Mouse (Mus musculus) layer of hippocampus, postnatal 36 days (tissue): ENCODE data around the gene Ifngr2. TPM values are rescaled to one million over a fixed set of nuclear protein-coding genes. Genes with fewer than 3 reads are reported as not detected.
"Not testable (repeated sequence)": the region's sequence is repeated elsewhere in the genome, so short reads cannot be mapped to it uniquely, and the experiment has no call there.

Experiments used
- DNase-seq, 2 experiments: peaks; one replicate each; pipeline ENCODE4 v3.0.0; 2022
- total RNA-seq, 2 experiments: library from RNA; stranded (reverse); gene quantifications; 2 replicates each; pipeline ENCODE4 v1.2.3; 2021

Ifngr2 gene
- total RNA-seq = 10 to 100 TPM; 52.4 to 57.2 TPM

DNA sequence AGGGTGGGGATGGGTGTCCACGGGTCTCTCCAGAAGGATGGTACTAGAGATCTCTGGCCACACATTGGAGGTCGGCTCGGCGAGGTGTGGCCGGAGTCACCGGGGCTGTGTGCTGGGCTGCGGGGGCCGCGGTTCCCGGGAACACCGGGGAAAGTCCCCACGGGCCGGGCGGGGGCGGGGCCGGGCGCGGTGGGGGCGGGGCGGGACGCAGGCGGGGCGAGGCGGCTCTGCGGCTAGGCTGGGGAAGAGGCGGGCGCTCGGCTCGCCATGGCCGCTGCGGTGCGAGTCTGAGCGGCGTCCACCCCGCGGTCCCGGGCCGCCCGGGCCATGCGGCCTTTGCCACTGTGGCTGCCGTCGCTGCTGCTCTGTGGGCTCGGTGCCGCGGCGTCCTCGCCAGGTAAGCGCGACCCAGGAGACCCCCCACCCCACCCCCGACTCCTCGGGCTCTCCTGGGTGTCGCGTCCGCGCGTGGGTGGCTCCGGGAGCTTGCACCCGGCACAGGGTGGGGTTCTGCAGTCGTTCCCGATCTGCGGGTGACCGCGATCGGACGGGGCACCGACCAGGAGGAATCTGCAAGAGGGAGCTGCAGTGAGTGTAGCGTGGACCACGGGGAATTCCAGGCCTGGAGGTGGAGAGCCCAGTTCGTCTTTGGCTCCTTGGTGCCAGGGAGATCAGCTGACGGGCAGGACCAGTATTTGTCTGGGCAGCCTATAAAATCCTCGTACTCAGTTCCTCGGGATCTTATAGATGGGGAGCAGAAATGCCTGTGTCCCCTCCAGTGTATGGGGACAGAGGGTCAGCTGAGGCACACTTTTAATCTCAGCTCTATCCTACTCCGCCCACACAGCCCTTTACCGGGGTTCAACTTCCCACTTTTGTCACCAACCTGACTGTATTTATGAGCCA lies at the start of gene Ifngr2:
Ifngr2 (plus strand) TSS at position 237 of the 906 bp plus-strand sequence.
- DNase-seq = peak in 1 of 2 experiments; percentile 47

DNA sequence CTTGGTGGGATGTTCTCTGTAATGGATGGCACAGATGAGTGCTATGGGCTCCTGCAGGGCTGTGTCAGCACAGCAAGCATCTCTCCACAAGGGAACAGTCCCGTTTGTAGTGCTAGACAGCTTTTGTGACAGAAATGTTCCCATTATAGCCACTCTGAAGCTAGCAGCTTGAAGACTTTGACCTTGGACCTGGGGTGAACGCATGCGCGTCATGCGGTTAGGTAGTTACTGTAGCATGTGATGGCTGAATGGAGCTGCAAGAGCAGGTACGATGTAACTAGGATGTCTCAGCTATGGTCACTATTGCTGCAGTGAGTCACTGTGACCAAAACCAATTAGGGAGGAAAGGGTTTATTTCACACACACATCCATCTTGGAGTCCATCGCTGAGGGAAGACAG lies 48.8 kb upstream of the Ifngr2 start:
- DNase-seq = no peak

DNA sequence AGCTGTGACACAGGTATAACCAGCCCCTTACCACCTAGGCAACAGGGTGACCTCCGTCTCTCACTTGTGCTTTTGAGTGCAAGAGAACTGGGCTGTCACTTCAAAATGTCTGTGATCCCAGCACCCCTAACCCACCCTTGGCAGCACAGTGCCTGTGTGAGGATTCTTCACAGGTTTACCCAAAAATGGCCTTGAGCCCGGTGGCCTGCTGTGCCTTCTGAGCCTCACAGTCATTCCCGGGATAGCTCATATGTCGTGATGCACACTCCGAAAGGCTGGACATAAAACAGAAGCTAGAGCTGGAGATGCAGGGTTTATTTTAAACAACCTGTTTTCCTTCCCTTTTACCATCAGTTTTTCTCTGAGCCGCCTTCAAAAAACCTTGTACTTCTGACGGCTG lies 42.2 kb upstream of the Ifngr2 start:
- DNase-seq = no peak

DNA sequence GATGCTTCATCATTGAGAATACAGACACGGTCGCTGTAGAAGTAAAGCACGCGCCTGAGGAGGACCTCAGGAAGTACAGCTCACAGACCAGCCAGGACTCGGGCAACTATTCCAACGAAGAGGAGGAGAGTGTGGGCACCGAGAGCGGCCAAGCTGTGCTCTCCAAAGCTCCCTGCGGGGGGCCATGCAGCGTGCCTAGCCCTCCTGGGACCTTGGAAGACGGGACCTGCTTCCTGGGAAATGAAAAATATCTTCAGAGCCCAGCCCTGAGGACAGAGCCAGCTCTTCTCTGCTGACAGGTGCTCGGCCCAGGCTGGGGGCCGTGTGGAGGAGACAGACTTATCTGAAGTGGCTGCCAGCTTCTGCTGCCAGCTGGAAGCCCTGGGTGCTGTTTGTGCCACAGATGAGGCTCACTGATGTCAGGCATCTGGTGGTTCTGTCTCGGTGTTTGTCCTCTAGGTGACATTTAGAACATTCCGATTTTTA lies 41.7 kb upstream of the Ifngr2 start:
- DNase-seq = peak; percentile 32 to 40

DNA sequence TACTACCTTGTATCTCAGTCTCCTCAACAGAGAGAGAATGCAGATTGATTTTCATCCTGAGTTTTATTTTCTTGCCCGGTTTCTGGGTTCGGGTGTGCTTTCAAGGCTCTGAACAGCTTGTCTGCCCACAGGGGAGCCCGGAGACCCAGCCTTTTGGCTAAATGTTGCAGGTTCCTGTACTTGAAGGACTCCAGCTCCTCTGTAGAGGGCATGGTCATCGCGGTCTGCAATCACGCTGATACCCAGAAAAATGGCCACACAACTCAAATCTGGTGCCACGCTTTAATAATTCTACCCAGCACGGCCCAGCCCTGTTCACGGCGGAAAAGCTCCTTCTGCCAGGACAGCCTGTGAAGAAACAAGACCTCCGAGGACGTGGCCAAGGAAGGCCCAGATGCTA lies 40.5 kb upstream of the Ifngr2 start:
- no peak for DNase-seq

DNA sequence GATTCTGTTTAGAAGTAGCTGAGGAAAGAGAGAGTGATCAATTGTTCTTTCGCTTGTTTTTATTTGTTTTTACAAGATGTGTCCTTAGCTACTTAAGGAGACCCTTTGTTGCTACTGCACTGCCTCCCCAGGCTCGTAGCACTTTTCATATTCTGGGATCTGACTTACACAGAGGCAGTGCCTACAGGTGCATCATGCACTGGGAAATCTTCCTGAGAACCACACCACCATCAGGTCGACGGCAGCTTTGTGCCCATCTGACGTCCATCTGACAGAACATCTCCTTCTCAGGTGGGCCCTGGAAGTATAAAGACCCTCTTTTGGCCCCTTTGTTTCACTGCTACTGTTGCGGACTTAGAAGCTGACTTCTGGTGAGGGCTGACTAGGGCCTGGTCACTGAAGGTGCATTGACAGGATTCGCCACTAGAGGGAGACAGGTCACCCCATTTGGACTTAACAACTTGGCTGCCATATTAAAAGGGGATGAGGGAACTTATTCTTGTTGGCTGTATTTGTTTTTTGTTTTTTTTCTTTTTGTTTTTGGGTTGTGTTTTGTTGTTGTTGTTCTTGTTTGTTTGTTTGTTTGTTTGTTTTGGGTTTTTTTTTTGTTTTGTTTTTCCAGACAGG lies 34.6 kb upstream of the Ifngr2 start:
- DNase-seq = peak; percentile 78 to 83

DNA sequence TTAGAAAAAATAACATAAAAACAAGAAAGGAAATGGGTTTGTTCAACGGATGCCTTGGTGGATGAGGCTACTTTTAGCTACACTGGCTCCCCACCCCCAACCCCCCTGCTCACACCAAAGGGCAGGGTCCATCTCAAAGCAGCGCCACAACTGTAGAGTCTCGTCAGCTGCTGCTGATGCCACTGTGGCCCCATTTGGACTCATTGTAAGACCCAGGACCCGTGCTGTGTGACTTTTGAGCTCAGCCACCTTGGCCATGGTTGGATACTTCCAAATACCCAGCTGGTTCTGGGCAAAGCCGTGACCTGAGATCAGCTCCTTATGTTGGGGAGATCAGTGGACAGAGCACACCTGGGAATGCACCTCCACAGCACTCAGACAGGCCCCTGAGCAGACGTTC lies 33.8 kb upstream of the Ifngr2 start:
- DNase-seq = no peak

DNA sequence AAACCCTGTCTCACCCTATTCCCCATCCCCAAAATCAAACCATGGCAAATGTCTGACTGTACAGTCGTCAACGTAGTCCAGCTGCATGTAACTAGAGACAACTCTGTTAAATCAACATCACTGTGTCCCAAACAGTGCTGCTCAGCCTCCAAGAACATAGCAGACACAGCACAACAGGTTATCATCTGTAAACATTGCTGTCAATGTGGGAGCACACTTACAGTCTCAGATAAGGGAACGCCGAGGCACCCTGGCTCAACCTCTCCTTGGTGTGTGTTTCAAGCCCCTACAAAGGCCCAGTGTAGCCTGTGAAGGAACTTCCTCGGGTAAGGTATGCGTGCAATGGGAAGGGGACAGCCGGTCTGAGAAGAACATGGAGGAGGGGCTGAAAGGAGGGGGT lies 29.9 kb upstream of the Ifngr2 start:
- no peak for DNase-seq

DNA sequence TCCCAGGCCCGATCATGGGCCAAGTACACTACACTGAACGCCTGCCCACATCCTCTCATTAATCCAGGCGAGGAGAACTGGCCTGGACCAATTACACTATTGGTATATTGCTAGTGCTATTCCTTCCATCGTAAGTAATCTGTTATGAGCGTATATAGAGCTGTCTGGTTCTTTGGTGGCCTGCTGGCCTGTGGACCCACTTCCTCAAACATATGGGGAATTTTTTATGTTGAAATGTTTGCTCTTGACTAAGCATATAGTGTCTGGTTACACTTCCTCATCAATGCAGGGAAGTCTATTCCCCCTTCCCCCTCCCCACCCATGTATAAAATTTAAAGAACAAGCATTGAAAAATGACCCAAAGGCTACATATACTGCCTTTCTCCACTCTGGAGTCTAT lies 24.8 kb upstream of the Ifngr2 start:
- no peak for DNase-seq

DNA sequence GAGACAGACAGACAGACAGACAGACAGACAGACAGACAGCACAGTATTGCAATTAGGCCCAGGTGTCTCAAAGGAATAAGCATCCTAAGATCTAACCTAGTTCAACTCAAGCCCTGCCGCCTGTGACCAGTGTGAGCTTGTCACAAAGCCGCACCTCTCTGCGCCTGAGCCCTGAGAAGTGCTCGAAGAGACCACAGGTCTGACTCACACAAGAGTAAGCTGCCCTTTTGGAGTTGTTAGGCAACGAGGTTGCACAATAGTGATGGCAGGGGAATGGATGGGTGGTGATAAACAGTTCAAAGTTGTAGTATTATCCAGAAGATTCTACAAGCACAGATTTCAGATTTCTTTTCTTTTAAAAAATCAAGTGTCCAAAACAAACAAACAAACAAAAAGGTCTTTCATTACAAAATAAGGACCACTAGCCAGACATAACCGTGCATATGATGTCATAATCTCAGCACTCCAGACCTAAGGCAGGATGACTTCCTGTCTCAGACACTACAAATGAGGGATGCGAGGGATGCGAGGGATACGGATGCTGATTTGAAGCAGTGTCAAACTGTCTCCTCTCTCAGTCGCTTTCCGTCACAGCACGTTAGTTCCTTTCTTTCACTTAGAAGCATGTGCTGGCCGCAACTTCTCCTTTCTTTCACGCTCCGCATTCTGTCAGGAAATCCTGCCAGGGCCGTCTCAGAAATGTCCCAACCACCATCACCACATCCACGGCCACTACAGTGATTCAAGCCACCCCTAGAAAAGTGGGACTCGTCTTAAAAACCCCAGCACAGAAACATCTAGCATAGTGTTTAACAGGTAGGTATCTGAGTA lies 24.2 kb upstream of the Ifngr2 start:
- no peak for DNase-seq

DNA sequence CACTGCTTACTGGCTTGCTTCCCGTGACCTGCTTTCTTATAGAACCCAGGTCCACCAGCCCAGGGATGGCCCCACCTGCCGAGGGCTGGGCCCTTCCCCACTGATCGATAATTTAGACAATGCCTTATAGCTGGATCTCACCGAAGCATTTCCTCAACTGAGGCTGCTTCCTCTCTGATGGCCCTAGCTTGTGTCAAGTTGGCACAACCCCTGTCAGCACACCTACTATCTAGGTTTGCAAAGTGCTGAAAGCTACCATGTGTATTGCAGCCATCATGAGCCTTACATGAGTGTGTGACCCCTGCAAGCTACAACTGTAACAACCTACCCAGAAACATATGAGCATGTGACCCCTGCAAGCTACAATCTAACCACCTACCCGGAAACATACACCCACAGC lies 22.7 kb upstream of the Ifngr2 start:
- DNase-seq = no peak

DNA sequence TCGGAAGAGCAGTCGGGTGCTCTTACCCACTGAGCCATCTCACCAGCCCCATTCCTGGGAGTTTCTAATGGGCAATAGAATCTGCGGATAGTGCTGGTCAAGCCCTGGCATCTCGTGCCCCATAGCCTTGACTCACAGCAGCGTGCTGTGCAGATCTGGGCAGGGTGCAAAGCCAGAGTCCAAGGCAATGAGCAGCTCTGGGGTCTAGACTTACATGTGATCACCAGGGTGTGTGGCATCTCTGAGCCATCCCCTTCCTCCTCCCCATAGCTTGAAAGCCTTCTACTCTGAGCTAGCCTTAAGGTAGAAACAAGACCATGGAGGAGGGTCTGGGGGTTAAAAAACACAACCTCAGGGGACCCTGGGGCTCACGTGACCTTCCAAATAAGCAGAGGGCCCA lies 20.6 kb upstream of the Ifngr2 start:
- DNase-seq = no peak

DNA sequence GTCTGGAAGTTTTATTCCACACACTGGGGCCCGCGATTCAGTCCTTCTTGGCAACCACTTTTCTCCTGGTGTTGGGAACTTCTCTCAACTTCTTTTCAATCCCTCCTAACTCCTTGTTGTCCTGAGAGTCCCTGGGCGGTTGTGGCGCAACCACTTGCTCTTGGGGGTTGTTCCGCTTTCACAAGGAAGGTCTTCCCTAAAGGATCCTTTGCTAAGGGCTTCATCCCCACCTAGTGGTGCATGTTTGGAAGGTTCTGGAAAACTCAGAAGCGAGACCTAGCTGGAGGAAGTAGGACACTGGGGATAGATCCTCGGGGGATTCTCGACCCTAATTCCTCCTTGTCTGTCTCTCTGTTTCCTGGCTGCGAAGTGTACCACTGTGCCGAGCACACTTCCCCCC lies 19.8 kb upstream of the Ifngr2 start:
- DNase-seq = no peak

DNA sequence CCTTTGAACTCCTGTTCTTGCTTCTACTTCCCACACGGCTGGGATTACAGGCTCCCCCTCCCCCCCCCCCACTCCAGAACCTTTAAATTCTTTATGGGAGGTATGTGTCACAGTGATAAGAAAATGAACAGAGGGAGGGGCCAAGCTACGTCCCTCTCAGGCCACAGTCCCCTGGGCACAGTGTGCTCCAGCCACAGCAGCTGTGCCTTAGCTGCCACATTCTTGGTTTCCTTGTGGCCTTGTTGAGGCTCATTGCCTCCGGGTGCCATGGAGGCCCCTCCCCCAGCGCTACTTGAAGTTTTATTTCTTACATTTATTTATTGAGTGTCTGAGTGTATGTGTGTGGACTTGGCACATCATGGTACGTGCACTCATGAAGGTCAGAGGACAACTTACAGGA lies 19.4 kb upstream of the Ifngr2 start:
- DNase-seq = no peak

DNA sequence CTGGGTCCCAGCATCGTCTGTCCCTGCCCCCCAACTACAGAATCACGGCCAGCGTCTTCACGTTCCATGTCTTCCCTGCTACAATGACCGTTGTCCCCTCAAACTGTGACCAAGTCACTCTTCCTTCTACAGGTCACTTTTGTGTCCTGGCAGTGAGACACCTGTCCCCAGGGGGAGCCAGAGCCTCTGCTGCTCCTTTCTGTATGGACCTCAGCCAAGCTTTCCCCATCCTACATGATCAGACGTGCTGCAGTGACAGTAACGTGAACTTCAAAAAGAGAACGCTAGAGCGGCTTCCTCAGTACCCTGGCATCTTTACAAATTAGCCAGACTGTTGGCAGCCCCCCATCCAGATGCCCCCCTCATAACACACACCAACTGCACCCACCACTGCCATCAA lies 18.3 kb upstream of the Ifngr2 start:
- DNase-seq = no peak

DNA sequence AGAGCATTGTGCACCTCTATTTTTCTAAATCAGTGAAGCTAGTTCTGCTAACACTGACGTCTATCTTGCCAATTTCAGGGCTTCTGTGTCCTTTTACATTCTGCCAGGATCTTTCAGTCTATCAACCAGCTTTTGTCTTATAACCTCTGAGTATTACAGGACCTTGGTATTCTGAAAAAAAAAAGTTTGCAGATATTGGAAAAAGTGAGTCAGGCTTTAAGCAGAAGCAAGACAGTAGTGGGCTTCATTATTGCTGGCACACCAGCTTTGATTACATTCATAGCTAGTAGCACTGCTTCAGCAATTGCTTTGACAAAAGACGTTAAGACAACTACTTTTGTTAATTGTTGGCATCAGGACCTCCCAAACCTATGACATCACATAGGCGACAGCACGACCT lies 16.0 kb upstream of the Ifngr2 start:
- not testable (repeated sequence) for DNase-seq

DNA sequence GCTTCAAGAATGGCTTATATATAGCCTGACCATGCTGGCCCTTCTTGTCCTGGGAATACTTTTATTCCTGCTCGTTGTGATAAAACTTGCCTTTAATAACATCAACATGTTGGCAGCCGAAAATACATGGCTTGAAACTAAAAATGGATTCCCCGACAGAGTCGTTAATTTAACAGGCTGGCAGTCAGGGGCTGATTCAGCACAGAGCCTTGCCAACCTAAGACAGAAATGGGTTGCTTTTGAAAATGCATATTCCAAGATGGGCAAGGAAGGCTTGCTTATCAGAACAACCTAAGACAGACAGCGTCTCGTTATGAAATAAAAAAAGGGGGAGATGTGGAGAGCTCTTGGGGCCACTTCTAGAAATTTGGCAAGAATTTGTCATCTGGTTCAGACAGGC lies 15.0 kb upstream of the Ifngr2 start:
- DNase-seq = no peak

DNA sequence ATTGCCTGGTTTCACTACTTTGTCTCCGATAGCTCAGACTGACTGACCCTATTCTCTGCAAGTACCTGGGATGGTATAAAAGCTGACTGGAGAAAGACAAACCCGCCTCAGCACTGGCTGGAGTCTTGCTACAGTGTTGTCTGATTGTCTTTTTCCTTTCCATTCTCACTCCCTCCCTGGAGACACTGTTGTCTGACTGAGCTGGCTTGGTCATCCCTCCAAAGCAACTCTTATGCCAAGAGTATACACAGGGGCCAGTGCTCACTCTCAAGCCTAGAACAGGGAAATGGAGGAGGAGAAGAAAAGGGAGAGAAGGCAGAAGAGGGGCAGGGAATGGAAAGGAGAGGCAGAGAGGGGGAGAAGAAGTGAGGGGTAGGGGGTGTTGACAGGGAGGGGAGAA lies 14.4 kb upstream of the Ifngr2 start:
- DNase-seq = no peak

DNA sequence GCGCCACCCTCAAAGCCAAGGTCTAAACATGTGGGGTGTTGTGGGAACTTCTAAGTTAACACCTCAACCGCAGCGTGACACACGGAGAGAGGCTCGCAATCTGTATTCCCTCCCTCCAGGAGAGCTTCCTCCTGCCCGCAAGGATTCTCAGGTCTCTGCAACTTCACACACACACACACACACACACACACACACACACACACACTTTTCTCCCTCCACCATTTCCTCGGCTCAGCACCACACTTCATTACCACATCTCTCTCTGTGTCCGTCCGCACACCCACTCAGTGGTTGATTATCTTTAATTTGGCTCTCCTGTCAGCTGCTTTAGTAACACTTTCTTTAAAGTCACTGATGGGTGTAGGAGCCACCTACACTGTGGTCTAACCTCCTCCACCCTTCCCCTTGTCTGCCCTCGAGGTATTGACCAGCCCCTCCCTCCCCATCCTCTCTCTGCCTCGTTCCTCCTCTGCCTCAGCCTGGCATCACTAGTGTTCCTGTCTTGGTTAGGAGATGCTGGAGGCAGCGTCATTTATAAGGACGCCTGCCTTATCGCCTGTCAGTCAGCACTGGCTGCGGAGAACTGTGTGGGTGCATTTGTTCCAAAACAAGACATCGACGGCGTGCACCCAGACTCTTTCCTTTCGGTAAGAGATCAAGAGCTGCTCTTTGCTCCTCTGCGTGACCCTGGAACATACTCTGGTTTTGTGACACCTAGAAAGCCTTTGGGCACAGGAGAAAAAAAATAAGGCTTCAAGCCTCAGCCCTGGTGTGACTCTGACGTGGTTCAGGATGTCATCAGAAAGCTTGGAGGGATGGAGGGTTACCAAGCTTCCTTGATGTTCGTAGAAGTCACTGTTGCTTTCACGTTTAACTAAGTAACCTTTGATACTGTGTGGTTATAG lies 13.5 kb upstream of the Ifngr2 start:
- no peak for DNase-seq

DNA sequence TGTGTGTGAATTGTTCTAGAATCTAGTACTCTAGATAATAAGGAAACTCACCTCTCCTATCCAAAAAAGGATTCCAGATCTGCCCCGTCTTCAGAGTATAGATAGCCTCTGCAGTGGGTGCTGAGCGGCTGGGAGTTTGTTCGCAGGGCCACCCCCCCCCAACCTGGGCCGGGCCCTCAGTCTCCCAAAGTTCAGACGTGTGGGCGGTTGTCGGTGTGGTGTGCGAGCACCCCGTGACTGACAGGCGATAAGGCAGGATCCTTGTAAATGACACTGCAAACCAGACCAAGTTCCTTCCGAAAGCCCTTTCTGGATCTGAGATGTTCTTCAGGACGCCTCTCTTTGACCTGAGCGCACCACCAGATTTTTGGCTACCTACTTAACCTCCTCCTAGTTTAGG lies 12.4 kb upstream of the Ifngr2 start:
- no peak for DNase-seq

DNA sequence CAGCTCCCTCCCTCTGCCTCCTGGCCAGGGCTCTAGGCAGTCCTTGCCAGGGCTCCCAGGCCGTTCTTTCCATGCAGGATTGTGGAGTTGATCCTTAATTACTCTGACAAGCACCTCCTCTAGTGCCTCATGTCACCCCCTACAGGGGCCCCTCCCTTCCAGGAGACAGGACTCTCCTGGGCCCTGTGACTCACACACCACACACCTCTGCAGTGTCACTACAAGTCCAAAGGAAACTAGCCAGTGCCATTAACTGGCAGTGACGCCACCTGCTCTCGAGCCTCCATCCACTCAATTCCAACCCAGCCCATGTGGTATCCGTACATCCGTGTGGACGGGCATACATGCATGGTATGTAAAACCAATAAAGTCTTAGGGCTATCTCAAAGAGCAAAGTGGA lies 12.0 kb upstream of the Ifngr2 start:
- no peak for DNase-seq

DNA sequence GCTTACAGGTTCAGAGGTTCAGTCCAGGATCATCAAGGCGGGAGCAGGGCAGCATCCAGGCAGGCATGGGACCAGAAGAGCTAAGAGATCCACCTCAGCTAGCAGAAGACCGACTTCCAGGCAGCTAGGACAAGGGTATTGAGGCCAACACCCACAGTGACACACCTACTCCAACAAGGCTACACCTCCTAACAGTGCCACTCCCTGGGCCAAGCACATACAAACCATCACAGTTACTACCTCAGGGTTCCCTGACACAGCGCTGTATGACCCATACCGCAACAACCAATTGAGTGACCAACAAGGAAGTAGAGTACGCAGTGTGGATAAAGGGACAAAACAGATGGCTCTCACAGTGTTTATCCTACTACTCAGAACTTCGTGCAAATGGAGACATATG lies 10.5 kb upstream of the Ifngr2 start:
- no peak for DNase-seq
